Mouse (Mus musculus): Measurements from ENCODE around the gene Fndc1.

DNA sequence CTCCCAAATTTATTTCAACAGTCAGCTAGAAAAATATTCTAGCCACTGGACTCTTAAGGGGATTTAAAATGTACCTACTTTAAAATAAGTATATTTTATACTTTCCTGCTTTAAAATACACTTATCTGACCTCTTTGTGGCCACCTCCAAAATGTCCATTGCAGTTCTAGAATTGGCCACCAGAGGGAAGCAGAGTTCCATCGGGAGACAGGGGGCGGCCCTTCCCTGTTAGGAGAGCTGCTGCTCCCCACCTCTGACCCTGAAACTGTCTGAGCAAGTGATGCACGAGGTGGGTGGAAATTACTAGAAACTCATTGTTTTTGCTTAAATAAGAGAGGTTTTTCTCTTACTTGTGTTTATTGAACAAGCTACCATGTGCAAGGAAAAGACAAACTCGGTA, 36.6 kb upstream of the Fndc1 start:
- TF ChIP-seq CTCF (conservative IDR thresholded peaks at IDR 0.05 in 1 of 2, IDR thresholded peaks at IDR 0.05 in 1 of 2; ENCODE audit: low read depth in 2 of 2, low read length in 2 of 2) (peak; percentile 88 to 95), SIN3A (IDR thresholded peaks at IDR 0.05; ENCODE audit: low read length) (no peak), BHLHE40 (IDR thresholded peaks at IDR 0.05; ENCODE audit: low read depth, low read length) (no peak), POLR2AphosphoS2 (IDR thresholded peaks at IDR 0.05; ENCODE audit: low read depth, low read length) (no peak), RAD21 (IDR thresholded peaks at IDR 0.05; ENCODE audit: low read depth, low read length) (peak; percentile 94), POLR2A (IDR thresholded peaks at IDR 0.05; ENCODE audit: low read depth, low read length) (no peak)
